Mouse (Mus musculus): ENCODE results near the gene Gpi1. TPM values are rescaled to one million over a fixed set of nuclear protein-coding genes. Genes with fewer than 3 reads are reported as not detected.

Gpi1 gene
- total and polyA plus RNA-seq, 3 experiments, result 270 to 1,355 (median 727) TPM

DNA sequence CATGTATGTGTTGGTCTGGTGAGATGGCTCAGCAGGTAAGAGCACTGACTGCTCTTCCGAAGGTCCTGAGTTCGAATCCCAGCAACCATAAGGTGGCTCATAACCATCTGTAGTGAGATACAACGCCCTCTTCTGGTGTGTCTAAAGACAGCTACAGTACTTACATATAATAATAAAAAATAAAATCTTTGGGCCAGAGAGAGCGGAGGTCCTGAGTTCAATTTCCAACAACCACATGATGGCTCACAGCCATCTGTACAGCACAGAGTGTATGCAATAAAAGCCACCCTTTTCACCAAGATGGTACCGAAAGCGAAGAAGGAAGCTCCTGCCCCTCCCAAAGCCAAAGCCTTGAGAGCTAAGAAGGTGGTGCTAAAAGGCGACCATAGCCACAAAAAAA is 20.6 kb upstream of the Gpi1 start, which contains the start of gene Gm6096:
Gene Gm6096 (plus strand): TSS at position 301 of the 400 bp plus-strand sequence.
- H3K27ac ChIP-seq (ENCODE audit: control insufficient read depth, low read depth, low read length), result no peak within 1 kb of the TSS
- peaks cover 2% of the 10 kb centered on the region in 2 experiments; a peak in 2 of 4 replicates for H3K36me3 ChIP-seq (ENCODE audit: control insufficient read depth in 1 of 2, insufficient read depth in 2 of 2, low read length in 2 of 2)
- no peaks in the 10 kb centered on the region for H3K79me2 ChIP-seq (ENCODE audit: control insufficient read depth, insufficient read depth, low read length, poor library complexity)
- no peaks in the 10 kb centered on the region for H3K9me3 ChIP-seq (replicated peaks; ENCODE audit: insufficient read depth, low read length)
- no peaks in the 10 kb centered on the region for H3K27me3 ChIP-seq (ENCODE audit: control insufficient read depth in 1 of 2, insufficient read depth in 2 of 2, low read length in 2 of 2)
- DNase-seq (ENCODE audit: low read depth, low spot score), result no peak
- H3K4me1 ChIP-seq (ENCODE audit: control insufficient read depth in 1 of 2, insufficient read depth in 2 of 2, low read length in 2 of 2), result peaks cover 0 to 9% of the 10 kb centered on the region in 2 experiments; a peak in 2 of 4 replicates
- TF ChIP-seq TAL1 (IDR thresholded peaks at IDR 0.05; ENCODE audit: low read length) (no peak), CTCF (IDR thresholded peaks at IDR 0.05 in 2 of 3, conservative IDR thresholded peaks at IDR 0.05 in 1 of 3; ENCODE audit: control insufficient read depth in 1 of 3, insufficient read depth in 1 of 3, low read depth in 2 of 3, low read length in 3 of 3, poor library complexity in 1 of 3, severe bottlenecking in 1 of 3) (no peak), ZMIZ1 (IDR thresholded peaks at IDR 0.05; ENCODE audit: low read depth, low read length) (no peak), CHD2 (IDR thresholded peaks at IDR 0.05; ENCODE audit: low read length) (no peak), UBTF (IDR thresholded peaks at IDR 0.05; ENCODE audit: borderline replicate concordance, insufficient read depth, low read depth, low read length) (no peak)
- H3K9ac ChIP-seq (ENCODE audit: control insufficient read depth, low read depth, low read length, poor library complexity, severe bottlenecking), result no peak within 1 kb of the TSS
- no peak within 1 kb of the TSS for H3K4me3 ChIP-seq (ENCODE audit: control insufficient read depth in 1 of 2, insufficient read depth in 1 of 2, low read depth in 2 of 2, low read length in 2 of 2)

DNA sequence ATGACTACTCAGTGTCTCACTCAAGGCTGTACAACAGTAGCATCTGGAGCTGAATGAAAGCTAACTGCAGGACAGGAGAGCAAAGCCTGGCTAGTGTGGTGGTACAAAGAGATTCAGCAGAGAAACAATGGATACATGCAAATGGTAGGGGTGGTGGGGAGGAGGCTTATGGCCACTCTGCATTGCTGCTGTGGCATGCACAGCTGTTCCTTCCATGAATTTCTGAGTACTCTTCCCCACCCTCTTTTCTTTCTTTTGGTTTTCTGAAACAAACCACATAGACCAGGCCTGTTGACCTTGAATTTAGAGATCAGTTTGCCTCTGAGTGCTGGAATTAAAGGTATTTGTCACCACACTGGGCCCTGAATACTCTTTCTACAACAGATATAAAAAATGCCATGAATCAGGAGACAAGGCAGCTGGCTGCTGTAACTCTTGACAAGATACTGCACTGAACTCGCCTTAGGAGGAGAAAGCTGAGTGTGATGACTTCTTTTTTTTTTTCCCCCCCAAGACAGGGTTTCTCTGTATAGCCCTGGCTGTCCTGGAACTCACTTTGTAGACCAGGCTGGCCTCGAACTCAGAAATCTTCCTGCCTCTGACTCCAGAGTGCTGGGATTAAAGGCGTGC is 16.8 kb upstream of the Gpi1 start:
- Histone ChIP-seq H3K9me3 (replicated peaks; ENCODE audit: insufficient read depth, low read length) (no peaks in the 10 kb centered on the region), H3K9ac (ENCODE audit: control insufficient read depth, low read depth, low read length, poor library complexity, severe bottlenecking) (no peak overlapping the region), H3K4me3 (ENCODE audit: control insufficient read depth in 1 of 2, insufficient read depth in 1 of 2, low read depth in 2 of 2, low read length in 2 of 2) (no peak overlapping the region), H3K27me3 (ENCODE audit: control insufficient read depth in 1 of 2, insufficient read depth in 2 of 2, low read length in 2 of 2) (no peaks in the 10 kb centered on the region), H3K27ac (ENCODE audit: control insufficient read depth, low read depth, low read length) (no peak overlapping the region), H3K4me1 (ENCODE audit: control insufficient read depth in 1 of 2, insufficient read depth in 2 of 2, low read length in 2 of 2) (peaks cover 0 to 9% of the 10 kb centered on the region in 2 experiments; a peak in 2 of 4 replicates), H3K36me3 (ENCODE audit: control insufficient read depth in 1 of 2, insufficient read depth in 2 of 2, low read length in 2 of 2) (peaks cover 2% of the 10 kb centered on the region in 2 experiments; a peak in 3 of 4 replicates), H3K79me2 (ENCODE audit: control insufficient read depth, insufficient read depth, low read length, poor library complexity) (no peaks in the 10 kb centered on the region)
- peak; percentile 29 for DNase-seq (ENCODE audit: low read depth, low spot score)
- TF ChIP-seq MAFK (IDR thresholded peaks at IDR 0.05; ENCODE audit: borderline replicate concordance, low read depth, low read length) (no peak), EP300 (IDR thresholded peaks at IDR 0.05; ENCODE audit: low read depth in 1 of 2, low read length in 2 of 2) (peak; percentile 10 to 44; a peak in 1 of 4 replicates), TCF12 (IDR thresholded peaks at IDR 0.05; ENCODE audit: low read depth, low read length) (peak; percentile 55), GATA1 (IDR thresholded peaks at IDR 0.05; ENCODE audit: low read depth, low read length) (peak; percentile 56), ETS1 (IDR thresholded peaks at IDR 0.05; ENCODE audit: low read depth, low read length) (peak; percentile 56; the same call in 1 of the 2 replicates), TAL1 (IDR thresholded peaks at IDR 0.05; ENCODE audit: low read length) (no peak), USF1 (IDR thresholded peaks at IDR 0.05; ENCODE audit: low read depth, low read length) (no peak), ZNF384 (IDR thresholded peaks at IDR 0.05; ENCODE audit: low read depth, low read length) (peak; percentile 81), TBP (IDR thresholded peaks at IDR 0.05; ENCODE audit: low read depth, low read length) (no peak)

DNA sequence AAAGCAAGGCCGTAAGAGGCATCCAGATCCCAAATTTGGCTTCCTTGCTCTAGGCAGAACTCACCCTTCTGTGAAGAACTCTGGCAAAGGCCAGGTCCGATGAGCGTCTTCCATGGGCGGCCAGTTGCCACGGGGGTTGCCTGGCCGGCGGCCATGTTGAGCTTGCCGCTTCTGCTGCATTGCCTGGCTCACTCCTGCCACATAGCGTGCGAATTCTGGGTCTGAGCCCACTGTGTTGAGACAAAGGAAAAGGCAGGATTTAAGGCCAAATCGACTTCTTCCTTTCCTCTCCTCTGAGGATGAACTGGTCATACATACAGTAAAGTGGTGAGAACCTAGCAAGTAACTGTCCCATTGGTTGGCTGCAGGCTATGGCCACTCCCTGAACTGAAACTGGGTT is 12.0 kb upstream of the Gpi1 start:
- H3K4me1 ChIP-seq (ENCODE audit: control insufficient read depth in 1 of 2, insufficient read depth in 2 of 2, low read length in 2 of 2), result peaks cover 0 to 4% of the 10 kb centered on the region in 2 experiments; a peak in 1 of 4 replicates
- TF ChIP-seq MAX (IDR thresholded peaks at IDR 0.05; ENCODE audit: low read length) (no peak), TBP (IDR thresholded peaks at IDR 0.05; ENCODE audit: low read depth, low read length) (no peak), EP300 (IDR thresholded peaks at IDR 0.05; ENCODE audit: low read depth in 1 of 2, low read length in 2 of 2) (no peak), SMC3 (IDR thresholded peaks at IDR 0.05; ENCODE audit: low read depth, low read length) (no peak), CHD1 (IDR thresholded peaks at IDR 0.05; ENCODE audit: low read depth, low read length) (no peak), GATA1 (IDR thresholded peaks at IDR 0.05; ENCODE audit: low read depth, low read length) (no peak), ZMIZ1 (IDR thresholded peaks at IDR 0.05; ENCODE audit: low read depth, low read length) (no peak), USF1 (IDR thresholded peaks at IDR 0.05; ENCODE audit: low read depth, low read length) (no peak), MAFK (IDR thresholded peaks at IDR 0.05; ENCODE audit: borderline replicate concordance, low read depth, low read length) (no peak), POLR2AphosphoS2 (IDR thresholded peaks at IDR 0.05; ENCODE audit: low read length) (no peak), MYC (IDR thresholded peaks at IDR 0.05; ENCODE audit: low read depth, low read length) (no peak), ELF1 (IDR thresholded peaks at IDR 0.05; ENCODE audit: low read depth, low read length) (no peak), NRF1 (IDR thresholded peaks at IDR 0.05; ENCODE audit: insufficient read depth, low read depth, low read length, poor library complexity, severe bottlenecking) (no peak)
- no peak for DNase-seq (ENCODE audit: low read depth, low spot score)

More for the DNA sequence above, 12.0 kb upstream of the Gpi1 start:
- H3K9me3 ChIP-seq (replicated peaks; ENCODE audit: insufficient read depth, low read length), result no peaks in the 10 kb centered on the region
- no peaks in the 10 kb centered on the region for H3K27me3 ChIP-seq (ENCODE audit: control insufficient read depth in 1 of 2, insufficient read depth in 2 of 2, low read length in 2 of 2)
- H3K27ac ChIP-seq (ENCODE audit: control insufficient read depth, low read depth, low read length), result no peak overlapping the region
- peaks cover 0 to 2% of the 10 kb centered on the region in 2 experiments; a peak in 2 of 4 replicates for H3K36me3 ChIP-seq (ENCODE audit: control insufficient read depth in 1 of 2, insufficient read depth in 2 of 2, low read length in 2 of 2)
- no peaks in the 10 kb centered on the region for H3K79me2 ChIP-seq (ENCODE audit: control insufficient read depth, insufficient read depth, low read length, poor library complexity)
- no peak overlapping the region for H3K9ac ChIP-seq (ENCODE audit: control insufficient read depth, low read depth, low read length, poor library complexity, severe bottlenecking)
- H3K4me3 ChIP-seq (ENCODE audit: control insufficient read depth in 1 of 2, insufficient read depth in 1 of 2, low read depth in 2 of 2, low read length in 2 of 2), result no peak overlapping the region

Measured in MEL (cell line).